Mouse (Mus musculus) lung, embryonic 14.5 days (tissue): ENCODE measurements around the gene Tmem110. TPM values are rescaled to one million over a fixed set of nuclear protein-coding genes. Genes with fewer than 3 reads are reported as not detected.

Experiments used
- ATAC-seq: fragments of 200-750 bp; cut with Nextera tagmentation; 2 replicates; pipeline ENCODE4 v1.8.0; 2017; ENCODE audit warnings: mild to moderate bottlenecking, moderate TSS enrichment, moderate library complexity; ENCODE audit not compliant: insufficient read depth
- DNase-seq: peaks from one replicate; pipeline ENCODE4 v3.0.0-alpha.2; 2015
- H3K27ac ChIP-seq: fragments of 300-500 bp; sonication (generic); 2 replicates; pipeline ENCODE4 v1.5.1; 2014; ENCODE audit warnings: low read depth, mild to moderate bottlenecking, moderate library complexity
- H3K27me3 ChIP-seq: fragments of 300-500 bp; sonication (generic); 2 replicates; pipeline ENCODE4 v1.6.1; 2014; ENCODE audit warnings: low read length, control low read depth; ENCODE audit not compliant: insufficient read depth
- H3K36me3 ChIP-seq: fragments of 300-500 bp; sonication (generic); 2 replicates; pipeline ENCODE4 v1.6.1; 2014; ENCODE audit warnings: control low read depth; ENCODE audit not compliant: insufficient read depth
- H3K4me1 ChIP-seq: fragments of 300-500 bp; sonication (generic); 2 replicates; pipeline ENCODE4 v1.6.1; 2014; ENCODE audit warnings: antibody characterized with exemption, control low read depth; ENCODE audit not compliant: insufficient read depth
- H3K4me2 ChIP-seq: fragments of 300-500 bp; sonication (generic); 2 replicates; pipeline ENCODE4 v1.6.1; 2014; ENCODE audit warnings: mild to moderate bottlenecking
- H3K4me3 ChIP-seq: fragments of 300-500 bp; sonication (generic); 2 replicates; pipeline ENCODE4 v1.5.1; 2014; ENCODE audit warnings: low read depth, low read length
- H3K9ac ChIP-seq: fragments of 300-500 bp; sonication (generic); 2 replicates; pipeline ENCODE4 v1.6.1; 2014
- H3K9me3 ChIP-seq: fragments of 300-500 bp; sonication (generic); 2 replicates; pipeline ENCODE4 v1.6.1; 2016; ENCODE audit warnings: low read depth, low read length, control low read depth
- CTCF ChIP-seq: IDR thresholded peaks from 2 replicates; pipeline ENCODE4 v1.5.1; 2016; ENCODE audit warnings: antibody characterized with exemption, low read depth
- WGBS: fragments of 180-500 bp; shearing (Covaris S2); extraction: QIAGEN DNeasy Blood & Tissue Kit; methylation state at CpG from one replicate; pipeline ENCODE4 v1.1.7; 2014; 5-methylcytosine and 5-hydroxymethylcytosine counted together
- polyA plus RNA-seq: library from polyadenylated mRNA; unstranded; fragments of >200 nt; fragmentation: Nextera tagmentation; extraction: Ambion mirVana; gene quantifications from 2 replicates; pipeline ENCODE4 v1.2.1, GENCODE M21; 2014

Tmem110 gene
- polyA plus RNA-seq, 1 experiment from 2014 or later: 33.7 TPM

DNA sequence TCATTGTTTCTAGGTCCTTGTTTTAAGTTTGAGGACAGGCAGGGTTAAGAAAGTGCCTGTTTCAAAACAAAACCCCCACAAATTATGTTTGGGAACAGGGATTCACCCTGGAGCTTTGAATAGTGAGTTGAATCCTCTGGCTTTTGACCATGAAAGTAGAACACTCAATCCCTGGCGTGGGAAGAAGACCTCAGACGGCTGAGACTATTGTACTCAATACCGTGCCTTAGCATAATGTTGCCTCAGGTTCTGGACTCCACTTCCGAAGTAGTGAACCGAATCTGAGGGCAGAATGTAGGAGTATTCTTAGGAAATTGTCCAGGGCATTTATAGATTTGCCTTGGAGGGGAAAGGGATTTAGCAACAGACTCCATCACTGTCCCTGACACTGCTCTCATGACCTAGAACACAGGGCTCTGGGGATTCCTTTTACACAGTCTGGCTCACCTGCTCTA is 342 bp upstream of the Tmem110 start:
- ATAC-seq: no peak
- H3K9ac ChIP-seq: peak overlapping the region; percentile 78; the same call in 1 of the 2 replicates

DNA sequence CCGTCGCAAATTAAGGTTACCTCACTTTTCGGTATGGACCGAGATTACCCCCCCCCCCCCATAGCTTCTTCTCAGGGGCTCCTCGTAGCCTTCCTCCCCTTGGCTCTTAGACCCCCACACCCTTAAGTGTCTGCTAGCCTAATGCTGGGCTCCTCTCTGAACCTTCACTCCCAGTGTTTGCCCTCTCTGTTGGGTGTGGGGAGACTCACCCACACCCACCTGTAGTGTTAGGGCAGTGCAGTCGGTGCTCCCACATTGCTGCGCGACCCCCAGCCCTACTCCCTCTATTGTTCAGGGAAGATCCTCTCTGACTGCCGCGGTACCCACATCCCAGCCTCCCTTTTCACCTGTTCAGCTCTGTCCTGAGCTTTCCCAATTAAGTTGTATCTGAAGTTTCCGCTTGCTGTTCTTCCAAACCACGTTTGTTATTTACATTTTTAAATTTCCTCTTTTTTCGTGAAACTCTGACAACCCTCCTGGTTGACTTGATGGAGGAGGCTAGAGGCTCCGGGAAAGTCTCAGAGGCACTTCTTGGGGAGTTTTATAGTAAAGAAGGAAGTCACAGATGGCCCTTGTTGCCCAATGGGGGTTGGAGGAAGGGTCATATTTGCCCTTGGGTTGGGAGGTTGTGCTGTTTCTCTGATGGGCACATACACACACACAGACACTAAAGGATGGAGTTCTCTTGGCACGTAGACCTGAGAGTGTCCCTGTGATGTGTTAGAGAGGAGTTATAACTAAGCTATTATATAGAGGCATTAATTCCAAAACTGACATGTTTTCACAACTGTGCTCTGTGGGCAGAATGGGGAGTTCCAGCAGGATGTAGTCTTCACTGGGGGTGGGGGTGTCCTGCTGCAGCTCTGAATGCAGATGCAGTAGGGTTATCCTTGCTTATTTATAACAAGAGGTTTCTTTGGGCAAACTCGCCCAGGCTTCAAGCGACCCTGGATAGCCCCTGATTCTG is 1.1 kb downstream of the Tmem110 start:
- no peak overlapping the region for H3K27ac ChIP-seq
- ATAC-seq: peak; percentile 8
- TF ChIP-seq CTCF: no peak

More for the DNA sequence above, 342 bp upstream of the Tmem110 start:
- no peaks in the 10 kb centered on the region for H3K27me3 ChIP-seq
- peaks cover 29% of the 10 kb centered on the region for H3K4me1 ChIP-seq
- H3K4me3 ChIP-seq: peak overlapping the region; percentile 79
- no peak for TF ChIP-seq CTCF
- peak overlapping the region; percentile 88 for H3K4me2 ChIP-seq
- no peaks in the 10 kb centered on the region for H3K36me3 ChIP-seq
- no peaks in the 10 kb centered on the region for H3K9me3 ChIP-seq
- peak overlapping the region; percentile 36; the same call in 1 of the 2 replicates for H3K27ac ChIP-seq
- DNase-seq: peak; percentile 6
- WGBS: 32% methylated on average over 5 of the region's 5 CpGs

DNA sequence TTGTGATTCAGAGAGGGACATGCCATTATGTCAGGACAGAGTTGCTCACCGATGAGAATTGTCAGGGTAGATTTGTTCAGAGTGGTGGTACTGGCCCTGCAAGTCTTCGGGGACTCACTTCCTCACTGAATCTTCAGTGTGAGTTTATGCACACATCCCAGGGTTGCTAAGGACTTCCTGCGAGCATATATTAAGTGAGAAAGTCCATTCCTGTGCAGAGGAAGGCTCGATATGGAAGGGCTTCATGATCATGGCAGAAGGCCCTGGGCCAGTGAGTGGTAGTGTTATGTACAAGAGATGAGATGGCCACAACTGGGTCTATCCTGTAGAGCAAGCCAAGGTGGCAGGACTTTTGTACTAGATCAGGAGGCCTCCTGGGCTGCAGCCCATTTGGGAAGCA is 2.1 kb downstream of the Tmem110 start:
- H3K4me2 ChIP-seq: peak overlapping the region; percentile 88
- H3K27ac ChIP-seq: no peak overlapping the region
- H3K4me1 ChIP-seq: peaks cover 38% of the 10 kb centered on the region
- H3K36me3 ChIP-seq: no peaks in the 10 kb centered on the region
- H3K9me3 ChIP-seq: no peaks in the 10 kb centered on the region
- WGBS: 62% methylated on average over 4 of the region's 4 CpGs
- no peak for TF ChIP-seq CTCF
- ATAC-seq: no peak
- no peak overlapping the region for H3K4me3 ChIP-seq
- H3K9ac ChIP-seq: no peak overlapping the region
- no peaks in the 10 kb centered on the region for H3K27me3 ChIP-seq
- DNase-seq: no peak

More for the DNA sequence above, 1.1 kb downstream of the Tmem110 start:
- no peaks in the 10 kb centered on the region for H3K27me3 ChIP-seq
- 16% methylated on average over 17 of the region's 17 CpGs for WGBS
- H3K36me3 ChIP-seq: no peaks in the 10 kb centered on the region
- peak overlapping the region; percentile 78 for H3K9ac ChIP-seq
- peaks cover 35% of the 10 kb centered on the region for H3K4me1 ChIP-seq
- H3K4me2 ChIP-seq: peak overlapping the region; percentile 88
- no peaks in the 10 kb centered on the region for H3K9me3 ChIP-seq
- peak overlapping the region; percentile 79 for H3K4me3 ChIP-seq
- peak; percentile 4 for DNase-seq

DNA sequence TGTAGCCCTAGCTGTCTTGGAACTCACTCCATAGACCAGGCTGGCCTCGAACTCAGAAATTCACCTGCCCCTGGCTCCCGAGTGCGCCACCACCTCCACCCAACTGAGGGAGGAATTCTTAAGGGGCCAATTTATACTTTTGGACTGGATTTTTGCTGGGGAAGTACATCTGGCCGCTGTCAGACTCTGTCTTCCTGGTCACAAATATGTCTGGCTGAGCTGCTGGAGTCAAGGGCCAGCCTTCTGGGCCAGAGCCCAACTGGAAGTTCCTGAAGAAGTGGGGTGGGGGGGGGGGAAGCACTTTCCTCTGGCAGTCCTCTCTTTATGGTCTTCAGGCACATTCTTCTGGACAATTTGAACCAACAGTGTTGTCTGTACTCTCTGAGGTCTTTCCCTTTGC is 2.7 kb downstream of the Tmem110 start:
- H3K27me3 ChIP-seq: no peaks in the 10 kb centered on the region
- H3K4me2 ChIP-seq: no peak overlapping the region; the same call in 1 of the 2 replicates
- DNase-seq (peak; percentile 70), ATAC-seq (no peak)
- H3K27ac ChIP-seq: peak overlapping the region; percentile 83; the same call in 1 of the 2 replicates
- no peaks in the 10 kb centered on the region for H3K36me3 ChIP-seq
- no peak overlapping the region for H3K9ac ChIP-seq
- H3K4me1 ChIP-seq: peaks cover 38% of the 10 kb centered on the region
- TF ChIP-seq CTCF: no peak
- WGBS: 67% methylated on average over 4 of the region's 4 CpGs
- H3K4me3 ChIP-seq: no peak overlapping the region
- H3K9me3 ChIP-seq: no peaks in the 10 kb centered on the region

DNA sequence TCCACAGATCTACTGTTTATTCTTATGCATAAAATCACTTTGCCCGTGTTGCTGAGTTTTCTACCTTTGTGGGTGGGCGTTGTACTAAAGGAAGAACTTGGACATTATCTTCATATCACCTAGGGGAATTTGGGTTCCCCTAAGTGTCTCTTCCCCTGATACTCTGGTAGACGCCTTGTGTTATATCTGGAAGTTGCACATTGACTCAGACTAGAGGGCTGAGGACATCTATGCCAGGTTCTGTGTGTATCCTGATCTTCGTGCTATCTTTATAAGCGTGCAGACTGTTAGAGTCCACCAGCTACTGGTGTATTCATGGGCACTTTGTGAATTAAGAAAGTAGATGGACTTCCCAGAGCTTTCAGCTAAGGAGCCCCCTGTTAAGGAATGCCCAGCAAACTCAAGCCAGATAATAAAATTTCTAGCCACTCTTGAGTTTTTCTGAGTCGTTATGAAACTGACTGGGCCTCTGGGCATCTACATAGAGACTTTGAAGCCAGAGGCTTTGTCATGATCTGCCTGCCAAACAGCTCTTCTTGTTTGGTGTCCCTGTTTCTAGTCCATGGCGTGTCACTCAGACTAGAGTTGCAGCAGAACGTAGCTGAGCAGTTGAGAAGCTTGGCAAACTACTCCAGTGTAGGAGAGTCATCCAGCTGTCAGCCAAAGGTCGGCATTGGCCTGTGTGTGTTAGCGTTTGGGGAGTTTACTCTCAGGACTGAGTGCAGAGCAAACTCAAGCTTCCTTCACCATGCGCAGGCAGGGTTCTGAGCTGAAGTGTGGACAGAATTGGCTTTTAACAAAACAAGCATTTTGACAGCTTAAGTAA is 3.5 kb downstream of the Tmem110 start:
- Histone ChIP-seq H3K27me3 (no peaks in the 10 kb centered on the region), H3K27ac (peak overlapping the region; percentile 83), H3K4me2 (peak overlapping the region; percentile 40), H3K9me3 (no peaks in the 10 kb centered on the region), H3K4me3 (no peak overlapping the region), H3K4me1 (peaks cover 38% of the 10 kb centered on the region), H3K36me3 (no peaks in the 10 kb centered on the region), H3K9ac (no peak overlapping the region; the same call in 1 of the 2 replicates)
- no peak for TF ChIP-seq CTCF
- DNase-seq: peak; percentile 85
- ATAC-seq: peak; percentile 57; the same call in 1 of the 2 replicates
- WGBS: 45% methylated on average over 11 of the region's 11 CpGs

DNA sequence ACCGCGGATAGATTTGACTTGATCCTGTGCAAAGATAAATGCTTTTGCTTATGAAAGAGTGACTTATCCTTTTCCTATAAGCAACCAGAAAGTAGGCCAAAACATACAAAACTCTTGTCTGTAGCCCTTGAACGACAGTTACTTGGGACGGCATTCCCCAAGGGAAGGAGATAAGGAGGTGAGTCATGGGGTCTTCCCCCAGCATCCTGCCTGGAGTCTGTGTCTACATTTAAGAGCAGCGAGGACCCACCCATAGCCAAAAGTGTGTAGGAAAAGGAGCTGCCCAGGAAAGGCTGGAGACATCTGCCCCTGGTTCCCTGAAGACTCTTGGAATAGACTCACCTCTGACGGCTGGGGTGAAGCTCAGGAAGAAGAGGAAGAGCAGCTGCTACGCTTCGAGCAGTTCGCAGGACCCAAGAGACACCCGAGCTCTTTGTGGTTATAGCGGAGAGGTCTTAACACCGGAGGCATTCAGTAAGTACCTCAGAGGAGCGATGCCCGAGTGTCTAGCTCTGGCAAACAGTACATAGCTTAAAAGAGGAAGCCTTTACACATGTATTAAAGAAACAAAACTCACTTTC is 12.1 kb downstream of the Tmem110 start:
- ATAC-seq: no peak
- H3K4me1 ChIP-seq: no peaks in the 10 kb centered on the region
- no peak overlapping the region for H3K4me3 ChIP-seq
- no peak overlapping the region for H3K9ac ChIP-seq
- no peak overlapping the region for H3K4me2 ChIP-seq
- no peaks in the 10 kb centered on the region for H3K27me3 ChIP-seq
- WGBS: 84% methylated on average over 14 of the region's 14 CpGs
- no peak for TF ChIP-seq CTCF
- H3K27ac ChIP-seq: no peak overlapping the region
- H3K9me3 ChIP-seq: no peaks in the 10 kb centered on the region
- DNase-seq: no peak
- peaks cover 16% of the 10 kb centered on the region; the same call in 1 of the 2 replicates for H3K36me3 ChIP-seq
